Comparison of ENCODE assay signal across 18 mouse cellular contexts in genomic region chr3:118675441-118675840, GRCm38 (mm10).
DNase-seq lines count a peak whose midpoint lies in the region; ATAC-seq lines count a peak whose summit lies in the region.
"Had no signal": no experiment of that assay in that cellular context is flagged by ENCODE, and none has a peak within 500 bp of the region (broad histone marks: within the 10 kb centered on the region; RNA-seq: fewer than 3 reads in every experiment).

No protein-coding gene starts in this region.

- no peaks in the 10 kb centered on the region for H3K36me3 ChIP-seq in midbrain, embryonic 11.5 days (ENCODE audit: control insufficient read depth, insufficient read depth, low read length)
- H3K36me3 ChIP-seq in midbrain, embryonic 16.5 days (ENCODE audit: control insufficient read depth, insufficient read depth, low read length), result no peaks in the 10 kb centered on the region
- H3K36me3 ChIP-seq in forebrain, embryonic 14.5 days (ENCODE audit: control insufficient read depth, insufficient read depth, low read length), result no peaks in the 10 kb centered on the region
- H3K36me3 ChIP-seq: embryonic facial prominence, embryonic 13.5 days; heart, embryonic 15.5 days; intestine, embryonic 15.5 days had no signal

- no peak overlapping the region for H3K4me2 ChIP-seq in midbrain, embryonic 11.5 days
- no peak overlapping the region for H3K4me2 ChIP-seq in midbrain, embryonic 16.5 days (ENCODE audit: low read length)
- no peak overlapping the region for H3K4me2 ChIP-seq in forebrain, embryonic 14.5 days (ENCODE audit: low read length)
- H3K4me2 ChIP-seq: embryonic facial prominence, embryonic 13.5 days; heart, embryonic 15.5 days; intestine, embryonic 15.5 days had no signal

- no peaks in the 10 kb centered on the region for H3K9me3 ChIP-seq in midbrain, embryonic 11.5 days (ENCODE audit: control insufficient read depth, low read length)
- no peaks in the 10 kb centered on the region for H3K9me3 ChIP-seq in midbrain, embryonic 16.5 days (replicated peaks; ENCODE audit: control insufficient read depth, low read length, poor library complexity, severe bottlenecking)
- H3K9me3 ChIP-seq in forebrain, embryonic 14.5 days (replicated peaks; ENCODE audit: control insufficient read depth, low read length), result no peaks in the 10 kb centered on the region
- H3K9me3 ChIP-seq: embryonic facial prominence, embryonic 13.5 days; heart, embryonic 15.5 days; intestine, embryonic 15.5 days had no signal

- no peak overlapping the region for H3K27ac ChIP-seq in midbrain, embryonic 11.5 days (ENCODE audit: low read depth, low read length)
- H3K27ac ChIP-seq in midbrain, embryonic 16.5 days (ENCODE audit: low read length), result no peak overlapping the region
- no peak overlapping the region for H3K27ac ChIP-seq in forebrain, embryonic 14.5 days (ENCODE audit: low read depth, low read length)
- H3K27ac ChIP-seq: embryonic facial prominence, embryonic 13.5 days; heart, adult 2 months; heart, embryonic 15.5 days; intestine, embryonic 15.5 days; liver, embryonic 14.5 days had no signal

- H3K4me3 ChIP-seq in midbrain, embryonic 11.5 days (ENCODE audit: low read depth, low read length), result no peak overlapping the region
- H3K4me3 ChIP-seq in midbrain, embryonic 16.5 days (ENCODE audit: low read depth, low read length), result no peak overlapping the region
- no peak overlapping the region for H3K4me3 ChIP-seq in forebrain, embryonic 14.5 days (ENCODE audit: low read depth, low read length)
- H3K4me3 ChIP-seq: embryonic facial prominence, embryonic 13.5 days; heart, adult 2 months; heart, embryonic 15.5 days; intestine, embryonic 15.5 days had no signal

- peak; percentile 17 for DNase-seq in embryo, embryonic 10.5 days (ENCODE audit: low spot score)
- no peak for DNase-seq in embryo, embryonic 10 days (ENCODE audit: low spot score)
- DNase-seq in midbrain, embryonic 11.5 days (ENCODE audit: low spot score, missing footprints), result no peak
- peak; percentile 72 for DNase-seq in forebrain, embryonic 14.5 days (ENCODE audit: low spot score)
- DNase-seq in retina, embryonic 14.5 days (ENCODE audit: low spot score), result peak; percentile 67
- DNase-seq in lung, postnatal 25 days (ENCODE audit: low spot score), result no peak
- DNase-seq in kidney, adult 9 months, result no peak
- DNase-seq: adrenal gland, adult 2 months; cerebellum, postnatal 10 days; gastrocnemius, postnatal 10 days; heart, adult 2 months; left cerebral cortex, postnatal 4 days; thymus, postnatal 14 days had no signal

- no peaks in the 10 kb centered on the region for H3K27me3 ChIP-seq in midbrain, embryonic 11.5 days (ENCODE audit: control insufficient read depth, insufficient read depth, low read length)
- no peaks in the 10 kb centered on the region for H3K27me3 ChIP-seq in midbrain, embryonic 16.5 days (ENCODE audit: control insufficient read depth, insufficient read depth, low read depth, low read length)
- H3K27me3 ChIP-seq in forebrain, embryonic 14.5 days (replicated peaks; ENCODE audit: control insufficient read depth, insufficient read depth, low read length), result no peaks in the 10 kb centered on the region
- H3K27me3 ChIP-seq: embryonic facial prominence, embryonic 13.5 days; heart, embryonic 15.5 days; intestine, embryonic 15.5 days had no signal

- peaks cover 5% of the 10 kb centered on the region; the same call in 1 of the 2 replicates for H3K4me1 ChIP-seq in midbrain, embryonic 11.5 days (ENCODE audit: control insufficient read depth, insufficient read depth, low read length)
- H3K4me1 ChIP-seq in midbrain, embryonic 16.5 days (ENCODE audit: control insufficient read depth, insufficient read depth, low read length), result peaks cover 6% of the 10 kb centered on the region
- H3K4me1 ChIP-seq in forebrain, embryonic 14.5 days (ENCODE audit: control insufficient read depth, insufficient read depth, low read length), result peaks cover 8% of the 10 kb centered on the region; the same call in 1 of the 2 replicates
- H3K4me1 ChIP-seq: heart, embryonic 15.5 days; intestine, embryonic 15.5 days had no signal

- ATAC-seq in midbrain, embryonic 11.5 days (ENCODE audit: low FRiP score), result 0 out of 2 replicates have a peak, but pooled peaks have one; percentile 10
- ATAC-seq in midbrain, embryonic 16.5 days, result no peak
- ATAC-seq in forebrain, embryonic 14.5 days, result peak; percentile 59
- ATAC-seq: intestine, embryonic 15.5 days had no signal

- WGBS in midbrain, embryonic 11.5 days, result 34% methylated on average over 1 of the region's 1 CpGs
- WGBS in midbrain, embryonic 16.5 days, result 29% methylated on average over 1 of the region's 1 CpGs
- 2% methylated on average over 1 of the region's 1 CpGs for WGBS in forebrain, embryonic 14.5 days

- no peak overlapping the region for H3K9ac ChIP-seq in midbrain, embryonic 11.5 days (ENCODE audit: low read length)
- no peak overlapping the region for H3K9ac ChIP-seq in midbrain, embryonic 16.5 days (ENCODE audit: low read depth, low read length)
- no peak overlapping the region for H3K9ac ChIP-seq in forebrain, embryonic 14.5 days (ENCODE audit: low read length)
- H3K9ac ChIP-seq: embryonic facial prominence, embryonic 13.5 days; heart, embryonic 15.5 days; intestine, embryonic 15.5 days; liver, embryonic 14.5 days had no signal

Comparison
In these comparisons a context has a peak if more than half of its experiments do, and no peak if none do; other contexts are left out.
1. DNase-seq: peak in embryo, embryonic 10.5 days (single experiment), forebrain, embryonic 14.5 days (single experiment) and retina, embryonic 14.5 days (single experiment); none in embryo, embryonic 10 days (single experiment), midbrain, embryonic 11.5 days (single experiment), lung, postnatal 25 days (single experiment) and kidney, adult 9 months (single experiment).